Mouse (Mus musculus) regulatory T cell (primary cell): ENCODE measurements around the gene Prss21.
"Not testable (repeated sequence)": the region's sequence is repeated elsewhere in the genome, so short reads cannot be mapped to it uniquely, and the experiment has no call there.

Experiments used
- in situ Hi-C: fragments of 300-600 bp; cut with MboI, MseI; formaldehyde crosslinking; loops from one replicate; pipeline ENCODE4 v1.15.1; 2025; ENCODE audit warnings: high pct_unique_total_duplicates

Prss21 gene

DNA sequence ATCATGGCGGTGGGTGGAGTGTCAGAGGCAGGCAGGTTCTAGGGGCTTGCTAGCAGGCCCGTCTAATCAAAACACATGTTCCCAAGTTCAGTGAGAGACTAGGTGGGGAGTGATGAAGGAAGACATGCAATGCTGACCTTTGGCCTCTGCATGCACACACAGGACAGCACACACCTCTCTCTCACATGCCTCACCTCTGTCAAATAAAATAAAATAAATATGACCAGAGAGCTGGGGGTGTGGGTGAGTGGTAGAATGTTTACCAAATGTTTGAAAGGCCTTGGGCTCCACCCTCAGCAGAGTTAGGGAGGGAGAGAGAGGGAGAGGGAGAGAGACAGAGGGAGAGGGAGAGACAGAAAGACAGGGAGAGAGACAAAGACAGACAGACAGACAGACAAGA, 9.9 kb upstream of the Prss21 start:
- in situ Hi-C loops, result no loop called here

DNA sequence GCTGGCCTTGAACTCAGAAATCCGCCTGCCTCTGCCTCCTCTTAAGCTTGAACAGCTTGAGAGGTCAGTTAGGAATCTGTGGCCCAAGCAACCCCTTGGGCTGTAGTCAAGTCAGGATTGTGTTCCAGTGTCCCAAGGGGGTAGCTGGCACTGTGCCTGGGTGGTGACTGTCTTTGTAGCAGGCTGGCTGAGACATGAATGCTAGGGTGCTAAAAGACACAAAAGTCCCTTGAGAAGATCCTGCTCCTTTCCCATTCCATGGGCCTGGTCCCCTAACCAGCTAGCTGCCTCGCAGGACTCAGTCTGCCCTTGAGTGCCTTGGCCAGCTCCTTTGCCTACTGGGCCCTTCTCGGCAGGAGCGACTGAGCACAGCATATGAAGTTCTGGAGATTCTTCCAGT, 4.9 kb upstream of the Prss21 start:
- in situ Hi-C loops, result no loop called here

DNA sequence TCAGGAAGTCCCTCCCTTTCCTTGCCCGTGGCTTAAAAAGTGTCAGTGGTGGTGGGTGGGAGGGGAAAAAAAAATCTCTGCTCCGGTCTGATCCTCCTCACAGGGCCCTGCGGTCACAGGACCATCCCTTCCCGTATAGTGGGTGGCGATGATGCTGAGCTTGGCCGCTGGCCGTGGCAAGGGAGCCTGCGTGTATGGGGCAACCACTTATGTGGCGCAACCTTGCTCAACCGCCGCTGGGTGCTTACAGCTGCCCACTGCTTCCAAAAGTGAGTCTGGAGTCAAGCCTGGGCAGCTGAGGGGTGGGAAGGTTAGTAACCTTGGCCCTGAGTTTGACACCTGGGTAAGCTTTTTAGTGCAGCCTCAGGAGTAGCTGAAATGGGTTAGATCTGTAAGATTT, 657 bp downstream of the Prss21 start:
- in situ Hi-C loops, result loop anchor here (5.0 kb wide), 1 partner anchor 34 kb away; no protein-coding TSS in a partner anchor

DNA sequence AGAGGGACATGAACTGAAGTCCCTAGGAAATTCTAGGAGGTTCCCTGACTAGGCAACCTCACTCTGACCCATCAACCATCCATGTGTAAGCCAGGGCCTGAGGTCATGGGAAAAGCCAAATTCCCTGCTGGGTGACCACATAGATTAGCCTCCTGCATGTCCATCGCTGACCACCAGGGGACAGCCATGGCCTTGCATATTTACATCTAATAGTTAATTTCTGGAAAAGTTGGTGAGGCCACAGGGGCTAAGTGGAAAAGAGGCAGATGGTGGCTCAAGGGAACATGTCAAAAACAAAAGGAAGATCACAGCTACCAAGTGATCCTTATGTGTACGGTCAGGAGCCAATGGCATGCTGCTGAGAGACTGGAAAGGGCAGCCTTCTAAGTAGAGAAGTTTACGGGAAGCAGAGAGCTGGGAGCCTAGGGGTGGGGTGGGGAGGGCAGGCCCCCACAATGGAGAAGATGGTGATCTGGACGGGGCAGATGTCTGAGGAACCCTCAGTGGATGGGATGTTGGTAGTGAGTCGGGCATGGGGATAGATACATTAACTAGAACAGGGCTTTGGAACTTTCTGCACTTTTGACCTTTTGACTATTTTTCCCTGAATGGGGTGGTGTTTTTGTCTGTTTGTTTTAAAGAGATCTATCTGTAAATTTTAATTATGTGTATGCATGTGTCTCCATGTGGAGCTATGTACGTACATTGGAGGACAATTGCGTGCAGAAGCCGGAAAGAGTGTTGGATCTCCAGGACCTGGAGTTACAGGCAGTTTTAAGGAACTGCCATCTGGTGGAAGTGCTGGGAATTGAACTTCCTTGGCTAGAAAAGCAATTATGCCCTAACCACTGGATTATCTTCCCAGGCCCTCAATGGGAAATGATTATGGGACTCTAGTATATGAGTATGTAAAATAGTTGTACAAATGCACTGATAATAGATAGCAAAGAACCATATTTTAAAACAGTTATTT, 6.3 kb downstream of the Prss21 start:
- in situ Hi-C loops, result no loop called here

DNA sequence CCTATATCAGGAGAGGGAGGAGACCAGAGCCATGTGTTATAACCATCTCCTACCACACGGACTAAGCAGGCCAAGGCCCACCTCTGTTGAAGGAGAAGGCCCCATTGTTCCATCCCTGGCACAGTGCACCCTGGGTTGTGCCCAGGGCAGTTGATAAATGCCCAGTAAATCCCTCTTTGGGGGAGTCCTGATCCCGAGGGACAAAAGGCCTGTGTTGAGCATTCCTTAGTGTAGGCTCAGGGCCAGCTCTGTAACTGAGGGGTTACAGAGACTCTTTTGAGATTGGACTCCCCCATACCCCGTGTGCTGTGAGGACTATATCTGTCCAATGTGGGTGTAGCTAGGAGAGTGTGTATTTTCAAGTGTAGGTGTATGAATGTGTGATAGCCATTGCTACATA, 8.9 kb downstream of the Prss21 start:
- in situ Hi-C loops, result no loop called here

DNA sequence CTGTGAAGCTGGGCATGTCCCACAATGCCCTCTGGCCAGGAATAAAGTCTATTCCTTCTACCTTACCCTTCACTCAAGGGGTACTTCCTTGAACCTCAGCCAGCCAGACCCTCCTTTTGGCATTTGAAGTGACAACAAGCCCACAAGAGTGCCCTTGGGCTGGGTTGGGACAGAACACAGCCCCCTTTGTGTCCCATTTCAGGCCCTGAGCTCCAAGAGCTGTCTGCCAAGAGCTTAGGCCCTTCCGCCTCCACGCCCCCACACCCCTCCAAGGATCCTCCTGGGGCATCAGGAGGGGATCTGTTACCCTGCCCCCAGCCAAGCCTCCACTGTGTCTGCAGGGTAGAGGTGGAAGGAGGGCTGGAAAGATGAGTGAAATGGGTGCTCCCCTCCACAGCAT, 9.3 kb downstream of the Prss21 start:
- in situ Hi-C loops, result no loop called here

DNA sequence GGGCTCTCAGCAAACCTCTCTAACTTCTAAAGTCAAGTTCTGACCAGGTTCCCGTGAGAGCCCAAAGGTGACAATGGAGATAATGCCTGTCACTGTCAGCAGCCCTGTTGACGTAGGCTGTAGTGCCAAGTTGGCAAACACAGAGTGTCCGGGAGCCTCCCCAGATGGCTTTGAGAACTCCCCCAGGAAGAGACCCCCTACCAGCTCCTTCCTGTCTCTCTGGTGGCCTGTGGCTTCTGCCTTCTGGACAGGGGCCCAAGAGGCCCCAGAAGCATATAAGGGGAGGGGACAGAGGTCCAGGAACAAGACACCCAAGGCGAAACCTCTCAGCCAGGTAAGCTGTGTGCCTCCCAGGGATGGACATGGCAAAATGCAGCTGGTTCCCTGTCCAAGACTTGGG, 12.7 kb downstream of the Prss21 start, which contains the start of the genes Dcpp1 and Dcpp2:
Dcpp1 (plus strand) TSS at position 301 of the 400 bp plus-strand sequence.
Dcpp2 (plus strand) TSS at position 305 of the 400 bp plus-strand sequence.
- in situ Hi-C loops, result not testable (repeated sequence)

DNA sequence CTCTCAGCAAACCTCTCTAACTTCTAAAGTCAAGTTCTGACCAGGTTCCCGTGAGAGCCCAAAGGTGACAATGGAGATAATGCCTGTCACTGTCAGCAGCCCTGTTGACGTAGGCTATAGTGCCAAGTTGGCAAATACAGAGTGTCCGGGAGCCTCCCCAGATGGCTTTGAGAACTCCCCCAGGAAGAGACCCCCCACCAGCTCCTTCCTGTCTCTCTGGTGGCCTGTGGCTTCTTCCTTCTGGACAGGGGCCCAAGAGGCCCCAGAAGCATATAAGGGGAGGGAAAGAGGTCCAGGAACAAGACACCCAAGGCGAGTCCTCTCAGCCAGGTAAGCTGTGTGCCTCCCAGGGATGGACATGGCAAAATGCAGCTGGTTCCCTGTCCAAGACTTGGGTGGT, 49.3 kb downstream of the Prss21 start, which contains the start of gene Dcpp3:
Dcpp3 (plus strand) TSS at position 301 of the 400 bp plus-strand sequence.
- in situ Hi-C loops, result not testable (repeated sequence)
